Mouse (Mus musculus): ENCODE measurements around the gene Chmp3. TPM values are rescaled to one million over a fixed set of nuclear protein-coding genes. Genes with fewer than 3 reads are reported as not detected.

Gene Chmp3
- polyA plus RNA-seq, 1 experiment from 2014 or later, result 61.8 TPM

- Histone ChIP-seq H3K27ac (ENCODE audit: low read depth) (no peak overlapping the region), H3K9ac (no peak overlapping the region), H3K4me3 (ENCODE audit: low read depth, low read length) (no peak overlapping the region), H3K9me3 (ENCODE audit: low read depth, low read length) (no peaks in the 10 kb centered on the region), H3K27me3 (ENCODE audit: insufficient read depth, low read length) (no peaks in the 10 kb centered on the region), H3K4me1 (ENCODE audit: insufficient read depth) (no peaks in the 10 kb centered on the region), H3K4me2 (no peak overlapping the region), H3K36me3 (ENCODE audit: insufficient read depth) (peaks cover 32% of the 10 kb centered on the region)
- ATAC-seq (ENCODE audit: insufficient read depth) (no peak), DNase-seq (no peak)
- no peak for TF ChIP-seq CTCF (IDR thresholded peaks at IDR 0.05; ENCODE audit: low read depth)
- WGBS, result 73% methylated on average over 3 of the region's 3 CpGs
These were observed 25.0 kb downstream of the Chmp3 start for GRCm38 (mm10) chr6:71568616-71569015.

GRCm38 (mm10) chr6:71569025-71569424 lies 25.4 kb downstream of the Chmp3 start:
- Histone ChIP-seq H3K4me3 (ENCODE audit: low read depth, low read length) (no peak overlapping the region), H3K9ac (no peak overlapping the region), H3K9me3 (ENCODE audit: low read depth, low read length) (no peaks in the 10 kb centered on the region), H3K27ac (ENCODE audit: low read depth) (no peak overlapping the region), H3K27me3 (ENCODE audit: insufficient read depth, low read length) (no peaks in the 10 kb centered on the region), H3K4me2 (no peak overlapping the region), H3K4me1 (ENCODE audit: insufficient read depth) (no peaks in the 10 kb centered on the region), H3K36me3 (ENCODE audit: insufficient read depth) (peaks cover 36% of the 10 kb centered on the region)
- no peak for ATAC-seq (ENCODE audit: insufficient read depth)
- TF ChIP-seq CTCF (IDR thresholded peaks at IDR 0.05; ENCODE audit: low read depth), result no peak
- 36% methylated on average over 2 of the region's 2 CpGs for WGBS
- no peak for DNase-seq

GRCm38 (mm10) chr6:71575359-71575758 lies 31.8 kb downstream of the Chmp3 start:
- Histone ChIP-seq H3K9ac (no peak overlapping the region), H3K36me3 (ENCODE audit: insufficient read depth) (peaks cover 55% of the 10 kb centered on the region), H3K27me3 (ENCODE audit: insufficient read depth, low read length) (no peaks in the 10 kb centered on the region), H3K4me1 (ENCODE audit: insufficient read depth) (no peaks in the 10 kb centered on the region), H3K4me2 (no peak overlapping the region), H3K9me3 (ENCODE audit: low read depth, low read length) (no peaks in the 10 kb centered on the region), H3K4me3 (ENCODE audit: low read depth, low read length) (no peak overlapping the region), H3K27ac (ENCODE audit: low read depth) (no peak overlapping the region)
- no peak for ATAC-seq (ENCODE audit: insufficient read depth)
- no peak for TF ChIP-seq CTCF (IDR thresholded peaks at IDR 0.05; ENCODE audit: low read depth)
- no peak for DNase-seq
- 87% methylated on average over 1 of the region's 1 CpGs for WGBS

GRCm38 (mm10) chr6:71579478-71579877 lies 35.9 kb downstream of the Chmp3 start:
- H3K36me3 ChIP-seq (ENCODE audit: insufficient read depth), result peaks cover 52% of the 10 kb centered on the region
- no peak for TF ChIP-seq CTCF (IDR thresholded peaks at IDR 0.05; ENCODE audit: low read depth)
- ATAC-seq (ENCODE audit: insufficient read depth) (no peak), DNase-seq (no peak)
- no peaks in the 10 kb centered on the region for H3K27me3 ChIP-seq (ENCODE audit: insufficient read depth, low read length)
- H3K4me1 ChIP-seq (ENCODE audit: insufficient read depth), result no peaks in the 10 kb centered on the region
- 93% methylated on average over 11 of the region's 11 CpGs for WGBS
- no peak overlapping the region for H3K9ac ChIP-seq
- no peak overlapping the region for H3K4me2 ChIP-seq
- no peaks in the 10 kb centered on the region for H3K9me3 ChIP-seq (ENCODE audit: low read depth, low read length)
- no peak overlapping the region for H3K4me3 ChIP-seq (ENCODE audit: low read depth, low read length)
- no peak overlapping the region for H3K27ac ChIP-seq (ENCODE audit: low read depth)

- H3K4me3 ChIP-seq (ENCODE audit: low read depth, low read length), result no peak overlapping the region
- DNase-seq (no peak), ATAC-seq (ENCODE audit: insufficient read depth) (no peak)
- peaks cover 58% of the 10 kb centered on the region for H3K36me3 ChIP-seq (ENCODE audit: insufficient read depth)
- H3K27me3 ChIP-seq (ENCODE audit: insufficient read depth, low read length), result no peaks in the 10 kb centered on the region
- H3K9me3 ChIP-seq (ENCODE audit: low read depth, low read length), result no peaks in the 10 kb centered on the region
- no peak for TF ChIP-seq CTCF (IDR thresholded peaks at IDR 0.05; ENCODE audit: low read depth)
- WGBS, result 66% methylated on average over 4 of the region's 4 CpGs
- H3K4me2 ChIP-seq, result no peak overlapping the region
- H3K9ac ChIP-seq, result no peak overlapping the region
- H3K4me1 ChIP-seq (ENCODE audit: insufficient read depth), result no peaks in the 10 kb centered on the region
- H3K27ac ChIP-seq (ENCODE audit: low read depth), result no peak overlapping the region
These were observed 39.6 kb downstream of the Chmp3 start for GRCm38 (mm10) chr6:71583198-71583597.

- no peak overlapping the region for H3K4me2 ChIP-seq
These were observed 45.8 kb downstream of the Chmp3 start for GRCm38 (mm10) chr6:71589401-71589800.

GRCm38 (mm10) chr6:71590154-71590553 lies 46.6 kb downstream of the Chmp3 start:
- peaks cover 77% of the 10 kb centered on the region for H3K36me3 ChIP-seq (ENCODE audit: insufficient read depth)
- DNase-seq, result no peak
- H3K9ac ChIP-seq, result no peak overlapping the region
- no peak for ATAC-seq (ENCODE audit: insufficient read depth)
- 93% methylated on average over 4 of the region's 4 CpGs for WGBS
- H3K27ac ChIP-seq (ENCODE audit: low read depth), result no peak overlapping the region
- H3K4me2 ChIP-seq, result no peak overlapping the region
- no peaks in the 10 kb centered on the region for H3K4me1 ChIP-seq (ENCODE audit: insufficient read depth)
- H3K4me3 ChIP-seq (ENCODE audit: low read depth, low read length), result no peak overlapping the region
- TF ChIP-seq CTCF (IDR thresholded peaks at IDR 0.05; ENCODE audit: low read depth), result no peak
- H3K9me3 ChIP-seq (ENCODE audit: low read depth, low read length), result no peaks in the 10 kb centered on the region
- no peaks in the 10 kb centered on the region for H3K27me3 ChIP-seq (ENCODE audit: insufficient read depth, low read length)

More at GRCm38 (mm10) chr6:71589401-71589800, 45.8 kb downstream of the Chmp3 start:
- WGBS, result 84% methylated on average over 1 of the region's 1 CpGs
- H3K9me3 ChIP-seq (ENCODE audit: low read depth, low read length), result no peaks in the 10 kb centered on the region
- DNase-seq (no peak), ATAC-seq (ENCODE audit: insufficient read depth) (no peak)
- no peak overlapping the region for H3K9ac ChIP-seq
- no peaks in the 10 kb centered on the region for H3K27me3 ChIP-seq (ENCODE audit: insufficient read depth, low read length)
- no peak overlapping the region for H3K27ac ChIP-seq (ENCODE audit: low read depth)
- H3K4me3 ChIP-seq (ENCODE audit: low read depth, low read length), result no peak overlapping the region
- peaks cover 76% of the 10 kb centered on the region for H3K36me3 ChIP-seq (ENCODE audit: insufficient read depth)
- no peaks in the 10 kb centered on the region for H3K4me1 ChIP-seq (ENCODE audit: insufficient read depth)
- no peak for TF ChIP-seq CTCF (IDR thresholded peaks at IDR 0.05; ENCODE audit: low read depth)

GRCm38 (mm10) chr6:71607756-71608155 lies 64.2 kb downstream of the Chmp3 start:
- ATAC-seq (ENCODE audit: insufficient read depth) (no peak), DNase-seq (no peak)
- TF ChIP-seq CTCF (IDR thresholded peaks at IDR 0.05; ENCODE audit: low read depth), result no peak
- WGBS, result 96% methylated on average over 3 of the region's 3 CpGs
- Histone ChIP-seq H3K27ac (ENCODE audit: low read depth) (no peak overlapping the region), H3K9me3 (ENCODE audit: low read depth, low read length) (no peaks in the 10 kb centered on the region), H3K4me3 (ENCODE audit: low read depth, low read length) (no peak overlapping the region), H3K36me3 (ENCODE audit: insufficient read depth) (peaks cover 87% of the 10 kb centered on the region), H3K4me1 (ENCODE audit: insufficient read depth) (no peaks in the 10 kb centered on the region), H3K27me3 (ENCODE audit: insufficient read depth, low read length) (no peaks in the 10 kb centered on the region), H3K4me2 (no peak overlapping the region), H3K9ac (no peak overlapping the region)

Data from lung, embryonic 14.5 days (tissue).